Mouse (Mus musculus): ENCODE data around the gene Smim4. TPM values are rescaled to one million over a fixed set of nuclear protein-coding genes. Genes with fewer than 3 reads are reported as not detected.

Gene Smim4
- 66.5 and 89.9 TPM in 2 replicates for polyA plus RNA-seq (2015; fragmentation: Nextera tagmentation; extraction: Ambion mirVana)

GRCm38 (mm10) chr14:31128826-31129219, at the start of gene Smim4:
Gene Smim4 (minus strand): TSS chr14:31128956.
- Histone ChIP-seq H3K4me3 (peak within 1 kb of the TSS; percentile 82), H3K9me3 (no peaks in the 10 kb centered on the region), H3K4me2 (peak within 1 kb of the TSS; percentile 95), H3K4me1 (replicated peaks) (peaks cover 66% of the 10 kb centered on the region), H3K27me3 (no peaks in the 10 kb centered on the region), H3K27ac (replicated peaks) (peak within 1 kb of the TSS; percentile 91), H3K36me3 (peaks cover under 1% of the 10 kb centered on the region; the same call in 1 of the 2 replicates), H3K9ac (peak within 1 kb of the TSS; percentile 86)
- WGBS = under 1% methylated on average over 33 of the region's 33 CpGs
- ATAC-seq (ENCODE audit: low read depth) = peak; percentile 95

- Histone ChIP-seq H3K4me3 (no peak overlapping the region), H3K27me3 (no peaks in the 10 kb centered on the region), H3K9me3 (no peaks in the 10 kb centered on the region), H3K4me1 (replicated peaks) (no peaks in the 10 kb centered on the region), H3K36me3 (peaks cover 99% of the 10 kb centered on the region), H3K9ac (no peak overlapping the region), H3K27ac (replicated peaks) (no peak overlapping the region), H3K4me2 (no peak overlapping the region)
- no peak for ATAC-seq (ENCODE audit: low read depth)
- WGBS = 88% methylated on average over 5 of the region's 5 CpGs
Observed at GRCm38 (mm10) chr14:31177715-31178114, 49.0 kb upstream of the Smim4 start.

DNA sequence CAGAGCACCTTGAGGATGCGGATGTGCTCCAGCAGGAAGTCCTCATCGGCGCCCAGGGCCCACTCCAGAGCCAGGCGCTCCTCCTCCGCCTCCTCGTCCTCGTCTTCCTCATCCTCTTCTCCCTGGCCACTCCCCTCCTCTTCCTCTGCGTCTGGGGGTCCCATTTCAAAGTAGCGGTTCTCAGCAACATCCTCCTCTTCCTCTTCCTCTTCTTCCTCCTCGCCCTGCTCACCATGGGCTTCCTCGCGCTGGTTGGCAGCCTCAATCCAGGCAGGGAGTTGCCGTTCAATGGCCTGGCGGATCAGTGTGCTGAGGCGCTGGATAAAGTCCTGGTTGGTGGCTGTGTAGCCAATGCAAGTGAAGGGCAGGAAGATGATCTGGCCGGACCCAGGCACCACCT, 48.5 kb upstream of the Smim4 start:
- Histone ChIP-seq H3K4me2 (no peak overlapping the region), H3K9ac (no peak overlapping the region), H3K36me3 (peaks cover 99% of the 10 kb centered on the region), H3K27me3 (no peaks in the 10 kb centered on the region), H3K9me3 (no peaks in the 10 kb centered on the region), H3K4me3 (no peak overlapping the region), H3K27ac (replicated peaks) (no peak overlapping the region), H3K4me1 (replicated peaks) (no peaks in the 10 kb centered on the region)
- ATAC-seq (ENCODE audit: low read depth) = no peak
- 93% methylated on average over 16 of the region's 16 CpGs for WGBS

DNA sequence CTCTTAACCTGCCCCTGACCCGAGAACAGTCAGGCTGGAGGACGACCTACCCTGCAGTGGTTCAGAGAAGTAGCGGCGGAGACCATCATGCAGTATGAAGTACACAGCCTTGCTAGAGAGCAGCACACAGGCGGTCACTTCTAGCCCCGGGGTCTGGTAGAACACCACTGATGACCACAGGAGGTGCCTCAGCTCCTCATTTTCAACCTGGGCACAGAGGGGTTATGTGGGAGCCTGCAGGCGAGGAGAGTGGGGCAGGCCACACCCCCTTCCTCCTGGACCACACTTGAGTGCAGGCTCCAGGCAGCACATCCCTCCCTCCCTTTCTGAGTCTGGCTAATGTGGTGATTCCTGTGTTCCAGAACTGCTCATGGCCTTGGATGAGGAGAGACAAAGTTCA, 44.8 kb upstream of the Smim4 start:
- Histone ChIP-seq H3K4me1 (replicated peaks) (0 out of 2 replicates have a peak, but pooled peaks cover 3% of the 10 kb centered on the region), H3K9me3 (no peaks in the 10 kb centered on the region), H3K36me3 (peaks cover 90% of the 10 kb centered on the region), H3K4me2 (no peak overlapping the region), H3K4me3 (no peak overlapping the region), H3K27me3 (no peaks in the 10 kb centered on the region), H3K9ac (no peak overlapping the region), H3K27ac (replicated peaks) (no peak overlapping the region)
- ATAC-seq (ENCODE audit: low read depth) = no peak
- 88% methylated on average over 7 of the region's 7 CpGs for WGBS

- Histone ChIP-seq H3K4me2 (no peak overlapping the region), H3K9me3 (no peaks in the 10 kb centered on the region), H3K27me3 (no peaks in the 10 kb centered on the region), H3K9ac (no peak overlapping the region), H3K36me3 (peaks cover 85% of the 10 kb centered on the region), H3K4me1 (replicated peaks) (peaks cover 8% of the 10 kb centered on the region; the same call in 1 of the 2 replicates), H3K27ac (replicated peaks) (no peak overlapping the region), H3K4me3 (no peak overlapping the region)
- ATAC-seq (ENCODE audit: low read depth) = no peak
- WGBS = 89% methylated on average over 18 of the region's 18 CpGs
Observed at GRCm38 (mm10) chr14:31172781-31173455, 44.2 kb upstream of the Smim4 start.

DNA sequence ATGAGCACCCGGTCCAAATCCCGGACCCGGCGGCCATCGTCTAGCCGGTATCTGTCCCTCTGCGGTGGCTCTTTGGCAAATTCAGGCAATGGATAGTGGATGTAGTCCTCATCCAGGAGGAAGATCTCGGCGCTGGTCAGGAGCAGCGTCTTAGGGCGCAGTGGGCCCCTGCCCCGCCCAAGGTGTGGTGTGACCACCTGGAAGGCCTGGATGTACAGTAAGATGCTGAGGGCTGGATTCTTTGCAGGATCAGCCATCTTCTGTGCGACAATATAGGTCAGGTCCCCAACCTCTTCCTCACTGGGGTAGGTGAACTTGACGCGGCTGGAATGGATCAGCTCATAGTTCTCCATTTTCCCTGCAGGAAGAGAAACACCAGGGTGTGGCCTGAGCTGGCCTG, 43.1 kb upstream of the Smim4 start:
- Histone ChIP-seq H3K4me2 (no peak overlapping the region), H3K4me1 (replicated peaks) (peaks cover 19% of the 10 kb centered on the region; the same call in 1 of the 2 replicates), H3K9ac (no peak overlapping the region), H3K9me3 (no peaks in the 10 kb centered on the region), H3K36me3 (peaks cover 74% of the 10 kb centered on the region), H3K27me3 (no peaks in the 10 kb centered on the region), H3K27ac (replicated peaks) (no peak overlapping the region), H3K4me3 (no peak overlapping the region)
- ATAC-seq (ENCODE audit: low read depth) = no peak
- WGBS = 96% methylated on average over 15 of the region's 15 CpGs

GRCm38 (mm10) chr14:31171386-31171785, 42.6 kb upstream of the Smim4 start:
- no peak overlapping the region for H3K4me2 ChIP-seq
- no peak overlapping the region for H3K9ac ChIP-seq
- peaks cover 23% of the 10 kb centered on the region; the same call in 1 of the 2 replicates for H3K4me1 ChIP-seq (replicated peaks)
- no peaks in the 10 kb centered on the region for H3K9me3 ChIP-seq
- no peaks in the 10 kb centered on the region for H3K27me3 ChIP-seq
- WGBS = 81% methylated on average over 11 of the region's 11 CpGs
- H3K36me3 ChIP-seq = peaks cover 69% of the 10 kb centered on the region
- no peak overlapping the region for H3K4me3 ChIP-seq
- H3K27ac ChIP-seq (replicated peaks) = 0 out of 2 replicates have a peak overlapping the region, but pooled peaks have one; percentile 5
- no peak for ATAC-seq (ENCODE audit: low read depth)

DNA sequence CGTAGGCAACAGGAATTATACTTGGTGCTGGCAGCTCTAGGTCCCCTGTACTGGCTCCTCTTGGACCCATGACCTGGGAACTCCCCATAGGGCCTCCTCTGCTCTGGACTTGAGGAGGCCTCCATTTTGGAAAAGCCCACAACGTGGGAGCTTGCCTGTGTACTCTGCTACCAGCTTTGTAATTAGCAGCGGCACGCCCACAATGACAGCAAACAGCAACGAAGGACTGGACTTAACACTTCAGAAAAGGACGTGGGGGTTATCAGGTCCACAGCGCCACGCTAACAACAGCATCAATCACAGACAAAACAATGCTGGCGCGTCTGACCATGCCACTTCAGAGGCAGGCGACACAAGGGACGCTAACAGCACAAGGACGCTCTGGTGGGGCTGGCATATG, 42.2 kb upstream of the Smim4 start:
- H3K4me3 ChIP-seq = no peak overlapping the region
- H3K27ac ChIP-seq (replicated peaks) = 0 out of 2 replicates have a peak overlapping the region, but pooled peaks have one; percentile 5
- WGBS = 83% methylated on average over 13 of the region's 13 CpGs
- H3K36me3 ChIP-seq = peaks cover 65% of the 10 kb centered on the region
- H3K4me2 ChIP-seq = no peak overlapping the region
- ATAC-seq (ENCODE audit: low read depth) = no peak
- H3K9ac ChIP-seq = no peak overlapping the region
- H3K9me3 ChIP-seq = no peaks in the 10 kb centered on the region
- H3K27me3 ChIP-seq = no peaks in the 10 kb centered on the region
- peaks cover 25% of the 10 kb centered on the region; the same call in 1 of the 2 replicates for H3K4me1 ChIP-seq (replicated peaks)

DNA sequence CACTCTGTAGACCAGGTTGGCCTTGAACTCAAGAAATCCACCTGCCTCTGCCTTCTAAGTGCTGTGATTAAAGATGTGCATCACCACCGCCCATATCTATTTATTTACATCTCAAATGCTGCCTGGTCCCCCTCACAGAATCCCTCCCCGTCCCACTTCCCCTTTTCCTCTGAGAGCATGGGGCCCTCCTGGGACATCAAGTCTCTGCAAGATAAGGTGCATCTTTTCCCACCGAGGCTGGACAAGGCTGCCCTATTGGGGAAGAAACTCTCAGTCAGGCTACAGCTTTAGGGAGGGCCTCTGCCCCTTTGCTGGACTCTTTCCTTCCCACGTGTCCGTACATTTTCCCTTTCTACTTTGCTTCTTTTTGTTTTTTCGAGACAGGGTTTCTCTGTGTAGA, 40.8 kb upstream of the Smim4 start:
- no peak overlapping the region for H3K9ac ChIP-seq
- H3K27me3 ChIP-seq = no peaks in the 10 kb centered on the region
- peaks cover 51% of the 10 kb centered on the region for H3K36me3 ChIP-seq
- no peak overlapping the region for H3K27ac ChIP-seq (replicated peaks)
- ATAC-seq (ENCODE audit: low read depth) = no peak
- WGBS = 83% methylated on average over 6 of the region's 6 CpGs
- H3K4me2 ChIP-seq = no peak overlapping the region
- H3K9me3 ChIP-seq = no peaks in the 10 kb centered on the region
- H3K4me3 ChIP-seq = no peak overlapping the region
- peaks cover 31% of the 10 kb centered on the region; the same call in 1 of the 2 replicates for H3K4me1 ChIP-seq (replicated peaks)

DNA sequence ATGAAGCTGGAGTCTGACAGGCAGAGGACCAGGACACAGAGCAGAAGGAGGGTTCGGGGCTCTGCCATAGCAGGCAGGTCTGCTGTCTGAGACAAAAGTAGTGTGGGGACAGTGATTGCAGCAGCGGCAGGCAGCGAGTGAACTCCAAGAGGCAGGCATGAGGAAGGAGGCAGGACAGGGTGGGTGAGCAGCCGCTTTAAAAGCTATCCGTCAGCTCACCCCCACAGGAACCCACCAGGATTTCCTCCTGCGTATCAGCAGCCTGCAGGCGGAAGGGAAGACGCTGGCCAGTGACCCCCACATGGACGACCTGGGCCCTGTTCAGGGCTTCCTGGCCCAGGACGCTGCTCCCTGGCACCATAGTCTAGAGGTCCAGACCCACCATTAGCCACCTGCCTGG, 39.7 kb upstream of the Smim4 start, which contains the start of gene Stab1:
TSS of gene Stab1 (minus strand) at position 217 of the 400 bp plus-strand sequence.
- no peak for ATAC-seq (ENCODE audit: low read depth)
- Histone ChIP-seq H3K9me3 (no peaks in the 10 kb centered on the region), H3K4me1 (replicated peaks) (peaks cover 31% of the 10 kb centered on the region; the same call in 1 of the 2 replicates), H3K9ac (peak within 1 kb of the TSS; percentile 47), H3K27me3 (no peaks in the 10 kb centered on the region), H3K27ac (replicated peaks) (peak within 1 kb of the TSS; percentile 54), H3K4me3 (peak within 1 kb of the TSS; percentile 18), H3K4me2 (peak within 1 kb of the TSS; percentile 36), H3K36me3 (peaks cover 40% of the 10 kb centered on the region)
- 56% methylated on average over 10 of the region's 10 CpGs for WGBS

DNA sequence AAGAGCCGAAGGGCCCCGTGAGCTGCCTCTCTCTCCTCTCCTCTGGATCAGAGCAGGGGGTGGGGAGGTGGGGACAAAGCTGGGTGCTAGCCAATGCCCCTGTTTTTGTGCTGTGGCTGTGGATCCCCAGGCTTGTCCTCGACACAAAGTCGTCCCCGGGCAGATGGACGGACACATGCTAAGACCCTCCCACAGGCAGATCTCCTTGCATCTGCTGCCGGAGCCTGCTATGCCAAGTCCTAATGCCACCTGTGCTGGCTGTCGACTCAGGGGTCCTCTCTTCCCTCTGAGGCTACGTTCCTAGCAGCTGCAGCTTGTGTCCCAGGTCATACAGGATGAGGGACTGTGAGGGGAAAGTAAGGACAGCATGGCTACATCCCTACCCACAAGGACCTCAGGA, 38.1 kb upstream of the Smim4 start:
- ATAC-seq (ENCODE audit: low read depth) = no peak
- H3K27me3 ChIP-seq = no peaks in the 10 kb centered on the region
- H3K4me3 ChIP-seq = peak overlapping the region; percentile 18; the same call in 1 of the 2 replicates
- WGBS = 62% methylated on average over 9 of the region's 9 CpGs
- H3K9me3 ChIP-seq = no peaks in the 10 kb centered on the region
- H3K4me2 ChIP-seq = peak overlapping the region; percentile 36
- H3K36me3 ChIP-seq = peaks cover 24% of the 10 kb centered on the region
- H3K27ac ChIP-seq (replicated peaks) = 0 out of 2 replicates have a peak overlapping the region, but pooled peaks have one; percentile 9
- H3K9ac ChIP-seq = 0 out of 2 replicates have a peak overlapping the region, but pooled peaks have one; percentile 22
- peaks cover 35% of the 10 kb centered on the region; the same call in 1 of the 2 replicates for H3K4me1 ChIP-seq (replicated peaks)

- Histone ChIP-seq H3K4me1 (replicated peaks) (peaks cover 37% of the 10 kb centered on the region; the same call in 1 of the 2 replicates), H3K36me3 (peaks cover 17% of the 10 kb centered on the region), H3K9me3 (no peaks in the 10 kb centered on the region), H3K4me2 (peak overlapping the region; percentile 36; the same call in 1 of the 2 replicates), H3K27me3 (no peaks in the 10 kb centered on the region), H3K27ac (replicated peaks) (no peak overlapping the region), H3K9ac (no peak overlapping the region), H3K4me3 (no peak overlapping the region)
- 55% methylated on average over 10 of the region's 10 CpGs for WGBS
- ATAC-seq (ENCODE audit: low read depth) = no peak
Observed at GRCm38 (mm10) chr14:31165991-31166630, 37.4 kb upstream of the Smim4 start.
